Mouse (Mus musculus) midbrain, postnatal 0 days (tissue): ENCODE measurements at regions not wholly inside any gene's neighbourhood (a gene's known extent, or its start where the extent isn't known, plus 50 kb on each side); places are given as distances from the start of the nearest gene placed in this dataset.
A peak's percentile ranks its signal among the peaks of the same experiment; 100 is the strongest.

Source experiments
- ATAC-seq: fragments of 200-750 bp; cut with Nextera tagmentation; 2 replicates; pipeline ENCODE4 v1.8.0; 2017; ENCODE audit warnings: moderate number of reproducible peaks, mild to moderate bottlenecking, moderate TSS enrichment, moderate library complexity; ENCODE audit not compliant: low FRiP score
- DNase-seq: peaks from one replicate; pipeline ENCODE4 v3.0.0-alpha.2; 2015; ENCODE audit warnings: low spot score
- H3K27ac ChIP-seq: fragments of 300-500 bp; sonication (generic); 2 replicates; pipeline ENCODE4 v1.5.1; 2014; ENCODE audit warnings: low read depth, mild to moderate bottlenecking, low read length, mixed read lengths
- H3K27me3 ChIP-seq: fragments of 300-500 bp; sonication (generic); 2 replicates; pipeline ENCODE4 v1.6.1; 2014; ENCODE audit warnings: low read length, control low read depth, mixed read lengths; ENCODE audit not compliant: insufficient read depth
- H3K36me3 ChIP-seq: fragments of 300-500 bp; sonication (generic); 2 replicates; pipeline ENCODE4 v1.6.1; 2014; ENCODE audit warnings: low read length, control low read depth, mixed read lengths; ENCODE audit not compliant: insufficient read depth
- H3K4me1 ChIP-seq: fragments of 300-500 bp; sonication (generic); 2 replicates; pipeline ENCODE4 v1.6.1; 2014; ENCODE audit warnings: mild to moderate bottlenecking, control low read depth, antibody characterized with exemption, low read length, mixed read lengths; ENCODE audit not compliant: insufficient read depth
- H3K4me2 ChIP-seq: fragments of 300-500 bp; sonication (generic); 2 replicates; pipeline ENCODE4 v1.6.1; 2014; ENCODE audit warnings: low read depth, mild to moderate bottlenecking, low read length, mixed read lengths; ENCODE audit not compliant: poor library complexity, severe bottlenecking
- H3K4me3 ChIP-seq: fragments of 300-500 bp; sonication (generic); 2 replicates; pipeline ENCODE4 v1.5.1; 2014; ENCODE audit warnings: low read depth, mild to moderate bottlenecking, low read length, moderate library complexity
- H3K9ac ChIP-seq: fragments of 300-500 bp; sonication (generic); replicated peaks from 2 replicates; pipeline ENCODE4 v1.6.1; 2014; ENCODE audit warnings: mild to moderate bottlenecking, low read length, moderate library complexity, mixed read lengths; ENCODE audit not compliant: poor library complexity, severe bottlenecking
- H3K9me3 ChIP-seq: fragments of 300-500 bp; sonication (generic); 2 replicates; pipeline ENCODE4 v1.6.1; 2016; ENCODE audit warnings: low read length, control low read depth
- CTCF ChIP-seq: IDR thresholded peaks from 2 replicates; pipeline ENCODE4 v1.5.1; 2016; ENCODE audit warnings: antibody characterized with exemption, mild to moderate bottlenecking
- WGBS: fragments of 180-500 bp; shearing (Covaris S2); extraction: QIAGEN DNeasy Blood & Tissue Kit; methylation state at CpG from one replicate; pipeline ENCODE4 v1.1.7; 2014; 5-methylcytosine and 5-hydroxymethylcytosine counted together

- Histone ChIP-seq H3K4me3 (no peak overlapping the region), H3K9ac (no peak overlapping the region), H3K27ac (no peak overlapping the region), H3K36me3 (no peaks in the 10 kb centered on the region), H3K4me1 (no peaks in the 10 kb centered on the region), H3K9me3 (no peaks in the 10 kb centered on the region), H3K27me3 (no peaks in the 10 kb centered on the region), H3K4me2 (no peak overlapping the region)
- no peak for TF ChIP-seq CTCF
- DNase-seq = no peak
- WGBS = 55% methylated on average over 6 of the region's 6 CpGs
- ATAC-seq = no peak
These were observed 152.6 kb downstream of the Adam29 start for GRCm38 (mm10) chr8:55754189-55754588.

- Histone ChIP-seq H3K4me2 (no peak overlapping the region), H3K27ac (no peak overlapping the region), H3K4me1 (no peaks in the 10 kb centered on the region), H3K9me3 (no peaks in the 10 kb centered on the region), H3K4me3 (no peak overlapping the region), H3K36me3 (no peaks in the 10 kb centered on the region), H3K9ac (no peak overlapping the region), H3K27me3 (no peaks in the 10 kb centered on the region)
- TF ChIP-seq CTCF = no peak
- 74% methylated on average over 5 of the region's 5 CpGs for WGBS
- DNase-seq (peak; percentile 33), ATAC-seq (peak; percentile 44; the same call in 1 of the 2 replicates)
These were observed 182.2 kb downstream of the Adam29 start for GRCm38 (mm10) chr8:55724303-55725279.

- DNase-seq = no peak
- TF ChIP-seq CTCF = no peak
- Histone ChIP-seq H3K36me3 (no peaks in the 10 kb centered on the region), H3K4me3 (no peak overlapping the region), H3K9ac (no peak overlapping the region), H3K27me3 (no peaks in the 10 kb centered on the region), H3K9me3 (no peaks in the 10 kb centered on the region), H3K4me1 (no peaks in the 10 kb centered on the region), H3K4me2 (no peak overlapping the region), H3K27ac (no peak overlapping the region)
- 88% methylated on average over 2 of the region's 2 CpGs for WGBS
- no peak for ATAC-seq
These were observed 215.0 kb downstream of the Adam29 start for GRCm38 (mm10) chr8:55691791-55692190.

- Histone ChIP-seq H3K27ac (no peak overlapping the region), H3K4me1 (no peaks in the 10 kb centered on the region), H3K9me3 (no peaks in the 10 kb centered on the region), H3K27me3 (no peaks in the 10 kb centered on the region), H3K4me3 (no peak overlapping the region), H3K4me2 (no peak overlapping the region), H3K9ac (no peak overlapping the region), H3K36me3 (no peaks in the 10 kb centered on the region)
- ATAC-seq = no peak
- WGBS = 87% methylated on average over 1 of the region's 1 CpGs
- DNase-seq = no peak
- no peak for TF ChIP-seq CTCF
These were observed 226.3 kb downstream of the Adam29 start for GRCm38 (mm10) chr8:55680436-55680835.

- no peak for DNase-seq
- no peak for TF ChIP-seq CTCF
- Histone ChIP-seq H3K27me3 (no peaks in the 10 kb centered on the region), H3K4me3 (no peak overlapping the region), H3K36me3 (no peaks in the 10 kb centered on the region), H3K4me1 (no peaks in the 10 kb centered on the region), H3K9me3 (no peaks in the 10 kb centered on the region), H3K9ac (no peak overlapping the region), H3K4me2 (no peak overlapping the region), H3K27ac (no peak overlapping the region)
- 81% methylated on average over 2 of the region's 2 CpGs for WGBS
- no peak for ATAC-seq
These were observed 268.0 kb downstream of the Adam29 start for GRCm38 (mm10) chr8:55638716-55639115.

- Histone ChIP-seq H3K9ac (no peak overlapping the region), H3K9me3 (no peaks in the 10 kb centered on the region), H3K4me2 (no peak overlapping the region), H3K4me3 (no peak overlapping the region), H3K4me1 (no peaks in the 10 kb centered on the region), H3K36me3 (no peaks in the 10 kb centered on the region), H3K27ac (no peak overlapping the region), H3K27me3 (no peaks in the 10 kb centered on the region)
- no peak for TF ChIP-seq CTCF
- 69% methylated on average over 2 of the region's 2 CpGs for WGBS
- peak; percentile 26 for DNase-seq
- peak; percentile 60; the same call in 1 of the 2 replicates for ATAC-seq
These were observed 284.3 kb downstream of the Adam29 start for GRCm38 (mm10) chr8:55622399-55622798.
